Mouse (Mus musculus): ENCODE measurements around the gene Lxn.

DNA sequence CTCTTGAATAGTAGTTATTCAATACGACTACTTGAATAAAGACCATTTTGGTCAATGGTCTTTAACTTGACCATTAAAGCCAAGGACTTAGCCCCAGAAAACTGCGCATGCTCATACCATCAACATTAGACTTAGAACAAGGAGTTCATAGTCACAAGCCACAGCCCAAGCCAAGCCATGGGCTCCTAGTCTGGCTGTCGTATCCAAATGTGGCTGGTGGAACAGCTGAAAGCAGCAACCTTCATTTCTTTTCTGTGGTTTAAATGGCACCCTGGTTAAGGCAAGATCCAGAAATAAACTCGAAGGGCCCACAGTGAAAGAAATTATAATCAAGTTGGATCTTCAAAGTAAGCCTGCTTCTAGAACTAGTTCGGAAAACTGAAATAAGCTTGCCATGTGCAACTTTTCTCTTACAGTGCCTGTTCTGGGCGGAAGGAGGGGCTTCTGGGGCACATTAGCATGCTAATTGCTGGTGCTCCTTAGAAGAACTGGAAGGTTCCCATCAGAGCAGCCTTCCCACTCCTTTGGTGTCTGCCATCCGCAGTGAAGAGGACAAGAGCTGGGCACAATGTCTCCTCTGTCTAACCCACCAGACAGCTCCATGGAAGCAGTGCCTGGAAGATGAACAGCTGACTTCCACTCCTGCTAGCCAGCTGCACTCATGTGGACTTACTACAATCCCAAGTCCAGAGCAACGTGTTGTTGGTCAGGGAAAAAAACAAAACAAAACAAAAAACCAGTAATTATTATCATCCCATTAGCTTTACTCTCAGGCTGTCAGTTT lies 28.6 kb upstream of the Lxn start:
- TF ChIP-seq CTCF (IDR thresholded peaks at IDR 0.05; ENCODE audit: low read depth, low read length) (no peak), GATA1 (IDR thresholded peaks at IDR 0.05; ENCODE audit: borderline replicate concordance, low read length) (no peak), POLR2AphosphoS5 (IDR thresholded peaks at IDR 0.05; ENCODE audit: insufficient replicate concordance, low read depth, low read length) (no peak), GATA2 (IDR thresholded peaks at IDR 0.05; ENCODE audit: borderline replicate concordance, low read depth, low read length) (no peak)
